Mouse (Mus musculus) small intestine, adult 2 months (tissue): ENCODE data around the gene Dnajb7. TPM values are rescaled to one million over a fixed set of nuclear protein-coding genes. Genes with fewer than 3 reads are reported as not detected.

Experiments
- H3K27ac ChIP-seq: fragments of 200-500 bp; 2 replicates; pipeline ENCODE4 v1.5.1; 2012; ENCODE audit warnings: low read depth, low read length, control low read depth, inconsistent platforms; ENCODE audit not compliant: insufficient read depth
- H3K27me3 ChIP-seq: fragments of 200-500 bp; 2 replicates; pipeline ENCODE4 v1.6.1; 2012; ENCODE audit warnings: mild to moderate bottlenecking, moderate library complexity, low read length, inconsistent platforms; ENCODE audit not compliant: control insufficient read depth, insufficient read depth
- H3K36me3 ChIP-seq: fragments of 200-500 bp; 2 replicates; pipeline ENCODE4 v1.6.1; 2012; ENCODE audit warnings: mild to moderate bottlenecking, low read length, control low read depth, inconsistent platforms; ENCODE audit not compliant: control insufficient read depth, insufficient read depth
- H3K4me1 ChIP-seq: fragments of 200-500 bp; 2 replicates; pipeline ENCODE4 v1.6.1; 2012; ENCODE audit warnings: low read length, inconsistent platforms, mixed read lengths; ENCODE audit not compliant: control insufficient read depth, insufficient read depth, insufficient read length
- H3K4me3 ChIP-seq: fragments of 200-500 bp; 2 replicates; pipeline ENCODE4 v1.5.1; 2012; ENCODE audit warnings: low read depth, mild to moderate bottlenecking, control low read depth, inconsistent platforms, low read length, moderate library complexity
- CTCF ChIP-seq: fragments of 200-500 bp; IDR thresholded peaks from 2 replicates; pipeline ENCODE4 v1.5.1; 2012; ENCODE audit warnings: low read depth, mild to moderate bottlenecking, control low read depth, inconsistent platforms, low read length, moderate library complexity, mixed read lengths; ENCODE audit not compliant: insufficient replicate concordance, insufficient read length; ENCODE audit errors: extremely low read depth
- POLR2A ChIP-seq: fragments of 200-500 bp; IDR thresholded peaks from 2 replicates; pipeline ENCODE4 v1.6.1; 2012; ENCODE audit warnings: low read depth, mild to moderate bottlenecking, control low read depth, inconsistent platforms, low read length, moderate library complexity
- WGBS: fragments of 180-500 bp; shearing (Covaris S2); methylation state at CpG from one replicate; pipeline ENCODE4 v1.1.7; 2018; 5-methylcytosine and 5-hydroxymethylcytosine counted together
- polyA plus RNA-seq: library from polyadenylated mRNA; depleted of rRNA; stranded (reverse); fragments of >200 nt; gene quantifications from 2 replicates; pipeline ENCODE4 v1.2.3, GENCODE M21; 2012; rRNA removed

The Dnajb7 gene
- polyA plus RNA-seq, result not detected in 2 replicates

DNA sequence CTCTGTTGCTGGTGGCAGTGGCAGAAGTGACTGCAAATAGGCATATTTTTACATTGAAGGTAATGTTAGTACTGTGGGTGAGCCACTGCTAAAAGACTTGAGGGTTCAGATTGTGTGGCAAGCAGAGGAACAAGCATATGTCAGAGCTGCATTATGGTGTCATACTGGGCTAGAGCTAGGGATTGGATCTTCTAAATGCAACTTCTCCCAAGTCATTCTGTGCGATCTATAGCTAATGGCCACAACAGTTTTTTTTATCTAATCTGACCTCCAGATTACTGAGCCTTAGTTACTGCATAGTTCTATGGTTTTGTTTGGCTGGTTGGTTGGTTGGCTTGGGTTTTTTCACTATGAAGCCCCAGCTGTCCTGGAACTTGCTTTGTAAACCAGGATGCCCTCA, at the start of gene Dnajb7:
Gene Dnajb7 (minus strand): TSS at position 101 of the 400 bp plus-strand sequence.
- 0 out of 2 replicates have a peak, but pooled peaks cover 4% of the 10 kb centered on the region for H3K36me3 ChIP-seq
- no peaks in the 10 kb centered on the region for H3K27me3 ChIP-seq
- H3K27ac ChIP-seq, result no peak within 1 kb of the TSS
- H3K4me1 ChIP-seq, result no peaks in the 10 kb centered on the region
- WGBS, result 94% methylated on average over 1 of the region's 1 CpGs
- TF ChIP-seq CTCF (no peak), POLR2A (no peak)
- H3K4me3 ChIP-seq, result no peak within 1 kb of the TSS

DNA sequence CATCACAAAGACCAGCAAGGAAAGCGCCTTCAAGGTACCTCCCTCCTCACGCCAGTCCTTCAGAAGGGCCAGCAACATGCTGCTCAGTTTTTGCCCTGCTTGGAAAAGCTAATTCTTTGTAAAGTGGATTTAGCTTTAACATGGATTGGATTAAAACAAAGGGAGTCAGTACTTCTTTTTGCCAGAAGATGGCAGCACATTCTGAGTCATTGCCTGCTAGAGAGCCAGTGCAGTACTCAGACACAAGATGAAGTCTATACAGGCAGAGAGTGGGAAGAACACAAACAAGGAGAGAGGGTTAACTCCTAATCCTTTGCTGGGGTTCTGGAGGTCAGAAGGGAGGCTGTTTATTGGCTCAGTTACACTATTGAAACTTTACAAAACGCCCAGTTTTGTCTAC, 40.4 kb upstream of the Dnajb7 start:
- Histone ChIP-seq H3K4me3 (no peak overlapping the region), H3K36me3 (peaks cover 30% of the 10 kb centered on the region), H3K27me3 (no peaks in the 10 kb centered on the region), H3K27ac (no peak overlapping the region), H3K4me1 (no peaks in the 10 kb centered on the region)
- TF ChIP-seq POLR2A (no peak), CTCF (no peak)
- 50% methylated on average over 3 of the region's 3 CpGs for WGBS

DNA sequence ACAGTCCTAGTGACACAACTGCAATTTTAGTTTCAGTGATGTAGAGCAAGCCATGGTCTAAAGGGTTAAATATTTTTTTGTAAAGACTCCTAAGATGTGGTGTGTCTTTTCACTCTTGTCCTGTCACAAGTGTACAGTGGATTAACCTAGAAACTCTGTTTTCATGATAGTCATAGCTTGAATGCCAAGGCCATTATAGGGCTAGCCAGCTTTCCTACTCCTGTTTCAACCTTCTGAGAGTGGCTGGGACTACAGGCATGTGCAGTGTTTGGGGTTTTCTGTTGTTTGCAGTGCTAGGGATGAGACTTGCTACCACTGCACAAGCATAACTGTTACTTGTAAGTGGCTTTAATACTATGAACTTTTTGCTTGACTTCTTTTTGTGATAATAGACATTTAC, 31.1 kb upstream of the Dnajb7 start:
- Histone ChIP-seq H3K27ac (no peak overlapping the region), H3K4me1 (no peaks in the 10 kb centered on the region), H3K36me3 (peaks cover 10% of the 10 kb centered on the region), H3K4me3 (no peak overlapping the region), H3K27me3 (no peaks in the 10 kb centered on the region; the same call in 1 of the 2 replicates)
- no peak for TF ChIP-seq POLR2A
- TF ChIP-seq CTCF, result no peak

DNA sequence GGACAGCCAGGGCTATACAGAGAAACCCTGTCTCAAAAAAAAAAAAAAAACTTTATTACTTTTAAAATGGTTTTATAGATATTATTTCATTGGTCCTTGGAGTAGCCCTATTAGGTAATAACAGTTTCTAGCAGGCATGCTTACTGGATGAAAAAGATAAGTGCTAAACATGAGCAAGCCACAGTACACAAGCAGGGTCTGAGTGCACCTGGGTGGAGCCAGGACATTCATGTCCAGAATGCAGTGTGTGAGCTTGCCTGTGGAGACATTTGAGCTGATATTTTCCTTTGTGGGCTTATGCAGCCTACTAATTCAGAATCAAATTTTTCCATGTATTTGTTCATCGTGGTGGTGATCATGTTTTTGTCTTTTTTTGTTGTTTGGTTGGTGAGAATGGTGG, 30.2 kb upstream of the Dnajb7 start:
- Histone ChIP-seq H3K36me3 (peaks cover 11% of the 10 kb centered on the region), H3K27ac (no peak overlapping the region), H3K4me1 (no peaks in the 10 kb centered on the region), H3K27me3 (no peaks in the 10 kb centered on the region; the same call in 1 of the 2 replicates), H3K4me3 (no peak overlapping the region)
- 98% methylated on average over 1 of the region's 1 CpGs for WGBS
- TF ChIP-seq CTCF, result no peak

DNA sequence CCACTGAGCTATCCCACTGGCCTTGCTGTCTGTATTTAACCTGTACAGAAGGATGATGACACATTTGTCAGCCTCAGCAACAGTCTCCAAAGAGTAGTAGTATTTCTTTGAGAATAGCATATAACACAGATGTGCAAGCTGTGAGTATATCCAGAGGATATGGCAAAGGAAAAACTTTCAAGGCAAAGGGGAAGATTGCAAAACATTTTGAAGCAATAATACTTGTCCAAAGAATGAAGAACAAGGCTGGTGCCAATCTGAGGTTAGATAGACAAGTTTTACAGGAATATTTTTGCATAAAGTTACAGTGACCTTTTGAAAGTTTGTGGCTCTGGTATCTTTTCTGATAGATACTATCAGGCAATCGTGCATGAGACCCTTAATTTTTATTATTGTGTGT, 23.1 kb upstream of the Dnajb7 start:
- Histone ChIP-seq H3K4me1 (no peaks in the 10 kb centered on the region), H3K36me3 (peaks cover 22% of the 10 kb centered on the region), H3K27me3 (no peaks in the 10 kb centered on the region), H3K4me3 (no peak overlapping the region), H3K27ac (no peak overlapping the region)
- WGBS, result 31% methylated on average over 1 of the region's 1 CpGs
- TF ChIP-seq CTCF (no peak), POLR2A (no peak)

DNA sequence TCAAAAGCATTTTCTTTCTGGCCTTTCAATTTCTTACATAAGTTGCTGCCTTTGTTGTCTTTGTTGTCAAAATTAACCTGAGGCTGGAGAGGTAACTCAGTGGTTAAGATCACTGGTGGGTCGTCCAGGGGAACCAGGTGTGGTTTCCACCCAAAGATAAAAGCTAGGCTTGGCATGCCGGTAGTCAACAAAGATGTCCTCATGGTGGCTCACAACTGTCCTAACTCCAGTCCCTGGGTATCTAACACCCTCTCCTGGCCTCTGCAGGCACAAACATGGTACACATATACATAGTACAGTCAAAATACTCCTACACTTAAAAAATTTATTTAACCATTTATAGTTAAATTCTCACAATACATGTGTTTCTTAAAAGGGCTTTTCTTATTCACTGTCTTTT, 19.8 kb upstream of the Dnajb7 start:
- Histone ChIP-seq H3K4me1 (no peaks in the 10 kb centered on the region; the same call in 1 of the 2 replicates), H3K4me3 (no peak overlapping the region), H3K27ac (no peak overlapping the region), H3K36me3 (peaks cover 20% of the 10 kb centered on the region), H3K27me3 (no peaks in the 10 kb centered on the region)
- WGBS, result 45% methylated on average over 2 of the region's 2 CpGs
- TF ChIP-seq CTCF, result no peak
- no peak for TF ChIP-seq POLR2A

DNA sequence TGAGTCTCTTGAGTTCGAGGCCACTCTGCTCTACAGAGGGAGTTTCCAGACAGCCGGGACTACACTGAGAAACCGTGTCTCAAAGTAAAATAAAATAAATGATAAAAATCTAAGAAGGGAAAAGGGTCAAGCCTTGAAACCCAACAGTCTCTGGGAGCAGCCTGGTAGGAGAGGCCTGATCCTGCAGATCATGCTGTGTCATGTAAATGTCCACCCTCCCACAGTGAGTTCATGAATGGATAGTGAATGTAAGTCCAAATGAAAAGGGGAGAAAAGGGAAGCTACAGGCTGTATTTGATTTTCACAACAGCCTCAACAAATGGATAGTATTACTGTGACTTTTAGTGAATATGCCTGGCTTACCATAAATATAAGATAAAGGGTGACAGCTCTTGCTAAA, 17.2 kb upstream of the Dnajb7 start:
- Histone ChIP-seq H3K36me3 (peaks cover 7% of the 10 kb centered on the region; the same call in 1 of the 2 replicates), H3K4me3 (no peak overlapping the region), H3K27me3 (no peaks in the 10 kb centered on the region), H3K4me1 (peaks cover 3% of the 10 kb centered on the region; the same call in 1 of the 2 replicates), H3K27ac (no peak overlapping the region)
- TF ChIP-seq POLR2A, result no peak
- TF ChIP-seq CTCF, result no peak
- WGBS, result 93% methylated on average over 3 of the region's 3 CpGs

DNA sequence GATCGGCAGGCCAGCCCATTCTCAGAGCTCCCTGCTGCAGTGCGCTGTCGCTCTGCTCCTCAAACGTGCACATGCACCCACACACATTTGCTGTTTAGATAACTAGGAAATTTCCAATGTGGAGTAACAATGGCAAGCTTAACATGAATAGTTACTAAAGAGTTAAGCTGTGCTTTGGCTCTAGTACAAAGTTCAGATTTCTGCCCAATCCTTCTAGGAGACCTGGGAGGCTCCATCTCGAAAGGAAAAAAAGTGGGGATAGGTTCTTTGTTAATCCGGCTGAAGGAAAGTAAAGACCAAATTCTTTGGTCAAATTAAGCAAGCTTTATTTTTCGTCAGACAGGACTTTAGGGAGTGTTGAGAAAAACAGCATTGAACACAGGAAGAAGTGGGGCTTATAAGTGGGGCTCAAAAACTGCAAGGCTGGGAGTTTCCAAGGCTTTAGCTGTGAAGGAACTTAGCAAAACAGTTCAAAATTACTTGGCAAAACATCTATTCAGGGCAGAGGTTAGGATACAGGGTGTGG, 14.1 kb upstream of the Dnajb7 start:
- H3K36me3 ChIP-seq, result no peaks in the 10 kb centered on the region
- 16% methylated on average over 7 of the region's 7 CpGs for WGBS
- peak overlapping the region; percentile 47 for H3K4me3 ChIP-seq
- no peaks in the 10 kb centered on the region for H3K27me3 ChIP-seq
- peaks cover 8% of the 10 kb centered on the region; the same call in 1 of the 2 replicates for H3K4me1 ChIP-seq
- H3K27ac ChIP-seq, result peak overlapping the region; percentile 92
- TF ChIP-seq POLR2A, result no peak
- TF ChIP-seq CTCF, result no peak
